Mouse (Mus musculus) common myeloid progenitor, adult 5-6 weeks (primary cell): ENCODE results near the gene Tdpoz5. TPM values are rescaled to one million over a fixed set of nuclear protein-coding genes. Genes with fewer than 3 reads are reported as not detected.
"Not testable (repeated sequence)": the region's sequence is repeated elsewhere in the genome, so short reads cannot be mapped to it uniquely, and the experiment has no call there.

Source experiments
- ATAC-seq: replicated peaks from 2 replicates; pipeline ENCODE4 v1.8.0; 2016; ENCODE audit warnings: low read depth, mild to moderate bottlenecking, moderate TSS enrichment, inconsistent platforms; ENCODE audit not compliant: poor library complexity, severe bottlenecking
- total RNA-seq: library from RNA; stranded (forward); fragments of 200-1000, 187-1606 nt; gene quantifications from 2 replicates; pipeline ENCODE4 v1.2.3, GENCODE M21; 2017

The Tdpoz5 gene
- total RNA-seq, result not detected in 2 replicates

DNA sequence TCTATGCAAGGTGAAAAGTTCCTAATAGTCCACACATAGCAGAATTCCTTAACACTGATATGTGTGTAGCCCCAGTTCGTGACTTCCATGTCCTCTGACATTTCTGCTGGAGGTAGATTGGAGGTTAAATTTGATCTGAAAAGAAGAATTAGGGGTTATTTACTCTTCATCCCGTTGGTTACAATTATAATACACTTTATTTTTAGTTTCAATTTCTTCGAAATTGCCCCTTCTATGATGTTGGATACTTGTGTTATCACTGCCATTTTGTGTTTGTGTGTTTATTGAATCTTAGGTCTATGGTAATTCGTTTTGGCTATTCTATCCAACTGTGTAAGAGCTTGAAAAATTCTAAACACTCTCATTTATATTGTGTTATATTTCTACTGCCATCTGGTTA lies at the start of gene Tdpoz5:
Tdpoz5 (minus strand) TSS at position 101 of the 400 bp plus-strand sequence.
- not testable (repeated sequence) for ATAC-seq

DNA sequence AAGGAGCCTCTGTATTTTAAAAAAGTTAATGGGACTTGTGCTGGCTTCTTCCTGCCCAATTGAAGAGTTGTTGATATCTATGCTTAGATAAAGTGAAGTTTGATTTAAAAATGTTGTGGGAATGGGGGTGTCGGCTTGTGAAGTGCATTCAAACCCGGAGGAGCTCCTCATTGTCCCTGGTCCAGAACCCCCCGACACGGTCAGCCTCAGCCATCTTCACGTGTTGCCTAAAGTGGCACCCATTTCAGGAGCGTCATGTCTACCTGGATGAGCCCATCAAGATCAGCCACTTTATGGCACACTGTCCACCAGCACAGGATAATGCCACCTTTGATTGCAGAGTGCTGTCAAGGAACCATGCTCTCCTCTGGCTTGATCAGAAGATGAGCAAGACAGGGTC lies 7.8 kb upstream of the Tdpoz5 start:
- not testable (repeated sequence) for ATAC-seq

- not testable (repeated sequence) for ATAC-seq
Observed at GRCm38 (mm10) chr3:93943443-93943842, 17.7 kb downstream of the Tdpoz5 start, which contains the start of gene Gm9117. Gm9117 (minus strand) TSS chr3:93943543.

DNA sequence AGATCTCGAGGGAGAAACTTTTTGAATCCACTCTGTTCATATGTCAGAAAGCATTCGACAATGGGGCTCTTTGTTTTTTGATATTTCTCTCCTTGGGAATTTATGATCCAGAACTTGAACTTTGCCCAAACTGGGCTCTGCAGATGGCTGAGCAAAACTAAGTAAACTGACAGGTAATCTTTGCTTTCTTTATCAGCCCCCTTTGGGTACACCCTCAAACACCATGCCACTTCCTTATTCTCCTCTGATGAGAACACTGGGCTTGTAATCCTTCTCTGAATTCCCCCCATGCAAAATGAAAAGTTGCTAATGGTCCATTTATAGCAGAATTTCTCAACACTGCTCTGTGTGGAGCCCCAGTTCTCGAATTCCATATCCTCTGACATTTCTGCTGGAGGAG lies 22.7 kb downstream of the Tdpoz5 start:
- not testable (repeated sequence) for ATAC-seq

Other genes with a start within 250 kb of the Tdpoz5 start
- not detected in 2 replicates for gene Gm5773, start 188.3 kb downstream of the Tdpoz5 start, total RNA-seq
- not detected in 2 replicates for gene Tdpoz4, start 164.9 kb downstream of the Tdpoz5 start, total RNA-seq
- gene Tdpoz3, start 135.3 kb downstream of the Tdpoz5 start, total RNA-seq, result not detected in 2 replicates
- gene Gm9117, start 17.8 kb downstream of the Tdpoz5 start, total RNA-seq, result not detected in 2 replicates
- gene Gm9125, start 93.6 kb upstream of the Tdpoz5 start, total RNA-seq, result not detected in 2 replicates
- not detected in 2 replicates for gene Gm10697, start 111.3 kb upstream of the Tdpoz5 start, total RNA-seq
- gene Gm10696, start 216.9 kb upstream of the Tdpoz5 start, total RNA-seq, result not detected in 2 replicates
- gene Gm5286, start 235.4 kb upstream of the Tdpoz5 start, total RNA-seq, result not detected in 2 replicates